Mouse (Mus musculus) stomach, postnatal 0 days (tissue): Measurements from ENCODE around the gene Dnajb11.

Source experiments
- CTCF ChIP-seq: IDR thresholded peaks from 2 replicates; pipeline ENCODE4 v1.5.1; 2016; ENCODE audit warnings: antibody characterized with exemption, low read depth, mild to moderate bottlenecking, moderate library complexity
- EP300 ChIP-seq: optimal IDR thresholded peaks from 2 replicates; pipeline ENCODE3; 2016; ENCODE audit warnings: antibody characterized with exemption

DNA sequence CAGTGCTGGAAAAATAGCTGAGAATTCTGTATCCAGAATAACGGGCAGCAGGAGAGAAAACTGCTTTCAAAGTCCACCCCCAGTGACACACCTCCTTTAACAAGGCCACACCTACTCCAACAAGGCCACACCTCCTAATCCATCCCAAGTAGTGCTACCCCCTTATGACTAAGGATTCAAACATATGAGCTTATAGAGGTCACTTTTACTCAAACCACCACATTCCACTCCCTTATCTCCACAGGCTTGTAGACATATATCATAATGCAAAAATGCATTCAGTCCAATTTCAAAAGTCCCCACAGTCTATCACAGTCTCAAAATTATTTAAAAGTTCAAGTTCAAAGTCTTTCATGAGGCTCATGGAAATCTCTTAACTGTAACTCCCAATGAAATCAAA is 10.0 kb upstream of the Dnajb11 start:
- TF ChIP-seq CTCF (no peak), EP300 (no peak)
